Mouse (Mus musculus): ENCODE measurements around the gene Olfr1140.

Gene Olfr1140

DNA sequence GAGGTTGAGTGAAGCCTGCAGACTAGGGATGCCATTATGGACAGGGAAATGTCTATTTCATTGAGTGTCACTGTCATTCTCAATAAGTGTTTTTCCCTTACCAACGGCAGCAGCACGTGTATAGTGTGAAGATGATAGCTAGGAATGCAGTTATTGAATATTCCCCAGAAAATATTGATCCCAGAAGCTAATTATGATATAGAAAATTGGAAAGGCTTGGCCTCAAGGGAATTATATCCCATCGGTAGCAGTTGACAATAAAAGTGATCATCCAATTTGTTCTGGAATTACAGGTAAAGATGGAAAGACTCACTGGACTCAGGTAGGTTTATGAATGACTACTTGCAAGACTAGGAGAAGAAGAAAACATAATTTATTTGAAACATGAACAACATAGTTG is at the start of gene Olfr1140:
Gene Olfr1140, plus strand, starts transcription at position 301 of the 400 bp plus-strand sequence.
- DNase-seq (ENCODE audit: low spot score): no peak

GRCm38 (mm10) chr2:87693847-87694246 is 49.7 kb upstream of the Olfr1140 start, which contains the start of gene Olfr1136:
Olfr1136 (minus strand) TSS chr2:87693947.
- no peak for DNase-seq (ENCODE audit: low spot score)

DNA sequence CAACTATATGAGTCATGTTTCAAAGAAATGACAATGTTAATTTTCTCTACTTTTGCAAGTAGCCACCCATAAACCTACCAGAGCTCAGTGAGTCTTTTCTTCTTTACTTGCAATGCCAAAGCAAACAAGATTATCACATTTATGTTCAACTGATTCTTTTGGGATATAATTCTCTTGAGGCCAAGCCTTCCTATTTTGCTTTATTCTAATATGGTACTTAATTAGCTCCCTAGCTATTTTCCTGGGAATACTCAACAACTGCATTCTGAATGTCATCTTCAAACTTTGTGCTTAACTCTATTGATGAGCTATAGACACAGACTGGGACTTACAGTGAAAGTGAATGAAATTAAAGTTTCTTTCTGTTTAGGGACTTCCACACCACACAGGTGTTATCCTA is 30.5 kb upstream of the Olfr1140 start, which contains the start of gene Olfr1137:
Gene Olfr1137, minus strand, starts transcription at position 101 of the 400 bp plus-strand sequence.
- no peak for DNase-seq (ENCODE audit: low spot score)

GRCm38 (mm10) chr2:87739878-87740277 is 3.7 kb upstream of the Olfr1140 start, which contains the start of gene Olfr1138:
Olfr1138 (minus strand) TSS chr2:87739978.
- no peak for DNase-seq (ENCODE audit: low spot score)

DNA sequence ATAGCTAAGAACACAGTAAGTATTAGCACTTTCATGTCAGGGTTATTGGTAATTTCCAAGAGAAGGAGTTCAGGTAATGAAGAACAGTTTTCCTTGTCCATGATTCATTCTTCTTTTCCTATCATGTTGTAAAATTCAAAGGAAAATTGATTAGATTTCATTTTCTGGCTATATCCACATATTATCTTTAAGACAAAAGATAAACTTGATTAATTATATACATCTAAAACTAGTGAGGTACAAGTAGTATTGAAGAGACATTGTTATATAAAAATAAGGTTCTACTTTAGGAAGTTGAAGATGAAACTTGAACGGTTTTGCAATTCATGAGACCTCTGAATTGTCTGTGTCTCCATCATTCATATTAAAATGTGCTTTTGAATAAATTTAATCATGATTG is 10.3 kb downstream of the Olfr1140 start, which contains the start of gene Olfr1141:
Gene Olfr1141, minus strand, starts transcription at position 101 of the 400 bp plus-strand sequence.
- no peak for DNase-seq (ENCODE audit: low spot score)

DNA sequence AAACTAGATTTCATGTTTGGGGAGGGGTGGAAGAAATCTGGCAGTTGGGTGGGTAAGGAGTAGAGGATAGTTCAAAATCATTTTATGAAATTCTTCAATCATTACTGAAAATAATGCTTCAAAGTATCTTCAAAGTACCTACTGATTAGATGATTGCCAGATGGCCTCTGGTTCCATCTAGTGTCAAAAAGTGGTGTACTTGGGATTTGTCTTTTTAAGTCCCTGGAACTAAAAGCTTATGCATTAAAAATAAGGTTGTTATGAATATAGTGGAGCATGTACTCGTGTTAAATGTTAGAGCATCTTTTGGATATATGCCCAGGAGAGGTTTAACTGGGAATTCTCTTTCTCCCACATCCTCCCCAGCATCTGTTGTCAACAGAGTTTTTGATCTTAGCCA is 32.6 kb downstream of the Olfr1140 start:
- DNase-seq (ENCODE audit: low spot score): no peak

DNA sequence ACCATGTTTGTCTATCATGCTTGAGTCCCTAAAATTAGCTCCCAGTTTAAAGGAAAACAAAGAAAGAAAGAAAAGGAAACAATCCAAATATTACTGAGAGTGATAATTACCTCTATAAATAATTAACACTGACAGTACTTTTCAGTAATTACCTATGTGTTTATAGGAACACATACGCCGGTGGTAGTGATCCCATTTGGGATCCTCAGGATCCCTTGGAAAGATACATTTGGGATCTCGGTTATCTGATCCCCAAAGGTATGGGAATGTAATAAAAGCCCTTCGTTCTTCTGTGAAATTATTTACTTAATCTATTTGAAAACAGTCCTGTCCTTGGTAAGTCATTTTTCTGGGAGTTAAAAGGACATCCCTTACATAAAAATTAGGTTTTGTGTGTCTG is 35.6 kb downstream of the Olfr1140 start, which contains the start of gene Olfr152:
Gene Olfr152, plus strand, starts transcription at position 301 of the 400 bp plus-strand sequence.
- no peak for DNase-seq (ENCODE audit: low spot score)
